Mouse (Mus musculus): Measurements from ENCODE around the gene Gm7995.
"Not testable (repeated sequence)": the region's sequence is repeated elsewhere in the genome, so short reads cannot be mapped to it uniquely, and the experiment has no call there.

The Gm7995 gene

DNA sequence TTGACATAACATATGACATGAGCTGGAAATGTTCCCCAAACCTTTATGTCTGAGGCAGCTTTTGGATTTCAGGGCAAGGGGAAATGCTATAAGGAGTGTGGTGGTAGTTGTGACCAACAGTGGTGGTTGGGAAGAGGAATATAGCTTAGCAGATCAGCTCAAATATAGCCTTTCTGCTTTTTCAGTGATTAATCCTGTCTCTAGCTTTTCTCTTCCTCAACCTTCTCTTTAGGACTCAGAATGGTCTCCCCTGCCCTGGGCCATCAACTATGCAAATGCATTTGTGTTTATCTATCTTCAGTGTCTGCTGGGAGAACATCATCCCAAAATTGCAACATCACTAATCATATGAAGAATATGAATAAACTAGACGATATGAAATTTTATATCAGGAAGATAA is at the start of gene Gm7995:
Gene Gm7995 (plus strand): TSS at position 301 of the 400 bp plus-strand sequence.
- DNase-seq = not testable (repeated sequence)

DNA sequence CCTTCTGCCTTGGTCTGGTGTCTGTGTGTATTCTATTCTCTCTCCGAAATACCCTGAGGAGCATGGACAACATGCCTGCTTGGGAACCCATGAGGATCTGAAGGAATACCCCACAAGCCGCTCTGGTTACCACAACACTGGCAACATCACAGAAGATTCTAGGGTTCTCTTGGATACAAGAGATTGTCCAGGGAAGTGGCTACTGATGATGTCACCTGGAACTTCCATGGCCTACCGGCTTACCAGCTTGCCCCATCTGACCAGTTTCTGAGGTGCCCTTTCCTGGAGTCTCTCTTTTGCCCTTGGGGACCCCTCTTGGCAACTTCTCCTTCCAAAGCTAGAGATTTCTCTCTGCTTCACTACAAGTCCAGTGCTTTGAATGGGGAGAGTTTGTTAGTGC is 12.8 kb upstream of the Gm7995 start, which contains the start of gene Gm9611:
Gene Gm9611 (minus strand): TSS at position 101 of the 400 bp plus-strand sequence.
- not testable (repeated sequence) for DNase-seq

Measured in kidney, postnatal 4 days (tissue).